Mouse (Mus musculus) Patski (cell line): ENCODE measurements at regions not wholly inside any gene's neighbourhood (a gene's known extent, or its start where the extent isn't known, plus 50 kb on each side); places are given as distances from the start of the nearest gene placed in this dataset.

ENCODE experiments used
- ATAC-seq: fragments of 100-300 bp; one replicate; pipeline ENCODE4 v1.8.0; 2021
- CTCF ChIA-PET: fragments of 350-600 bp; sonication (Branson Sonifier 250); formaldehyde crosslinking; loops from one replicate; lab custom pipeline; 2022; ENCODE audit warnings: inconsistent platforms; lab: Charles Lee
- POLR2A ChIA-PET: fragments of 350-600 bp; sonication (Branson Sonifier 250); formaldehyde crosslinking; loops from one replicate; lab custom pipeline; 2022; ENCODE audit warnings: antibody characterized with exemption, inconsistent platforms; lab: Charles Lee
- DNase-seq: peaks from one replicate; pipeline ENCODE4 v3.0.0-alpha.2; 2011; ENCODE audit warnings: low read depth, low spot score
- H3K27me3 ChIP-seq: fragments of 371-371 bp; one replicate; pipeline ENCODE4 v1.5.1; 2021
- CTCF ChIP-seq: fragments of 100-300 bp; IDR thresholded peaks from one replicate; pipeline ENCODE4 v1.5.1; 2021
- in situ Hi-C: fragments of 300-500 bp; cut with MboI; formaldehyde crosslinking; loops from 3 replicates; pipeline ENCODE4 v1.11.1; 2018; ENCODE audit warnings: low pct_unique_long_range_greater_than_20kb, mixed read lengths

- in situ Hi-C loops, result no loop called here
- DNase-seq (no peak), ATAC-seq (no peak)
- ChIA-PET CTCF (interaction anchor here (1.0 to 2.1 kb wide), 2 partner anchors 13 to 16 kb away, joined by 3 to 6 read pairs; no protein-coding TSS in a partner anchor), POLR2A (interaction anchor here (0.6 kb wide), 1 partner anchor 135 kb away, joined by 4 read pairs; no protein-coding TSS in a partner anchor)
- TF ChIP-seq CTCF, result no peak
- H3K27me3 ChIP-seq, result no peaks in the 10 kb centered on the region
These were observed 104.2 kb downstream of the Aldh8a1 start for GRCm38 (mm10) chr10:21481255-21481654.

DNA sequence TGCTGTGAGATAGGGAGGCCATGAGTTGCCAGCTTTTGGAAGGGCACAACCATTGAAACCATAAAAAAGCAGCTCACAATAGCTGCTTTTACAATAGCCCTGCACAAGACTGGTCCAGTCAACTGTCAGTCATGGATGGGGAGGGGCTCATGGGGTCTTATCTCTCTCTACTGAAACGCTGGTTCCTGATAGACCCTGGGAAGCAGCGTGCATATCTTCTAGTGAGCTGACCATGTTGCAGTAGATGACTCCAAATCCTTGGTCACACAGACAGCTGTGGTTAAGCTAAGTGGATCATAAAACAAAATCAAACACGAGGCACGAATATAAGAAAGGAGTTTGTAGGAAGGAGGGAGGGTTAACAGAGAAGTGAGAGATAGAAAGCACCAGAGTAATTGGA lies 105.0 kb downstream of the Aldh8a1 start:
- H3K27me3 ChIP-seq, result peaks cover 4% of the 10 kb centered on the region
- ATAC-seq (no peak), DNase-seq (no peak)
- TF ChIP-seq CTCF, result no peak
- POLR2A ChIA-PET, result interaction anchor here (0.6 kb wide), 1 partner anchor 496 kb away, joined by 3 read pairs; no protein-coding TSS in a partner anchor
- in situ Hi-C loops, result no loop called here
- CTCF ChIA-PET, result interaction anchor here (1.0 to 2.1 kb wide), 2 partner anchors 14 to 17 kb away, joined by 3 to 6 read pairs; no protein-coding TSS in a partner anchor

DNA sequence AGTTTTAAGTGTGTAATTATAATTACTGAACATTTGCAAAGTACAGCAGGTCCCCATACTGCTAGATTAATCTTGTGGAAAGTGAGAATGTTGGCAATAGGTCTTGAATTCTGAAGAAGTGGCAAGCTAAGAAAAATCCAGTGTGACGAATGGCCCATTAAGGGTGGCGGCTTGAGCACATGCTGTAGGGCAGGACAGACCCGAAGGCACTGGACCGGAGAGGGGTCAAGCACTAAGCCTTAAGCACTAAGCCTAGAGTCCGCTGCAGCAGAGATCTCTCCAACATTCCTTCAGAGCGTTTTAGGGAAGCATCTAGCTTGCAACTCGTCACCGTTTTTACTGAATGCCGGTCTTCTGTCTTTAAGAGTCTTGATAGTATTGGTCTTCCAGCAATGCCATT lies 105.6 kb downstream of the Aldh8a1 start:
- DNase-seq (peak; percentile 24), ATAC-seq (no peak)
- ChIA-PET CTCF (interaction anchor here (1.0 to 2.1 kb wide), 2 partner anchors 9 to 17 kb away, joined by 3 to 6 read pairs; no protein-coding TSS in a partner anchor), POLR2A (interaction anchor here (0.6 to 1.0 kb wide), 2 partner anchors 17 to 496 kb away, joined by 3 read pairs; no protein-coding TSS in a partner anchor)
- peaks cover 4% of the 10 kb centered on the region for H3K27me3 ChIP-seq
- no peak for TF ChIP-seq CTCF
- in situ Hi-C loops, result no loop called here

- peaks cover 4% of the 10 kb centered on the region for H3K27me3 ChIP-seq
- in situ Hi-C loops, result no loop called here
- ATAC-seq, result no peak
- CTCF ChIA-PET, result interaction anchor here (0.8 to 2.1 kb wide), 3 partner anchors 8 to 18 kb away, joined by 3 to 6 read pairs (median 3); no protein-coding TSS in a partner anchor
- TF ChIP-seq CTCF, result no peak
- no peak for DNase-seq
- POLR2A ChIA-PET, result interaction anchor here (1.0 kb wide), 1 partner anchor 16 kb away, joined by 3 read pairs; no protein-coding TSS in a partner anchor
These were observed 106.3 kb downstream of the Aldh8a1 start for GRCm38 (mm10) chr10:21483373-21483772.

GRCm38 (mm10) chr10:21488374-21488930 lies 104.5 kb upstream of the 1700020N01Rik start:
- ATAC-seq (no peak), DNase-seq (no peak)
- in situ Hi-C loops, result no loop called here
- CTCF ChIA-PET, result no interaction called here
- peaks cover 4% of the 10 kb centered on the region for H3K27me3 ChIP-seq
- no peak for TF ChIP-seq CTCF
- POLR2A ChIA-PET, result no interaction called here

DNA sequence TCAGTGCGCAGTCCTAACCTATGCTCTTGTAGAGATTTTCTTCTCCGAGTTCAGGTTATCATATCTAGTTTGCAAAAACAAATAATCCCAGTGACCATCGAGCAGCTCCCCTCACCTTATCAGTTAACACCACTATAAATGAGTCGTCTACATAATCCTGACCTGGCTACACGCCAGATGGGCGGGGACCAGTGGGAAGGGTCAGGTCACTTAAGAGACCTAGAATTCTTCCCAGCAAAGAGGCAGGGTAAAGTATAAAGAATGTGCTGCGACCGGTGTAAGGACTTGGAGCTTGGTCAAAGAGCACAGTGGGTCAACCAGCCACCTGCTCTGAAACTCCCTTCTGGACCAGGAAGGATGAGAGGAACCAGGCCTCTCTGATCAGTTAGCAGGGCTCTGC lies 102.0 kb upstream of the 1700020N01Rik start:
- no peak for TF ChIP-seq CTCF
- no peak for ATAC-seq
- peaks cover 4% of the 10 kb centered on the region for H3K27me3 ChIP-seq
- ChIA-PET CTCF (interaction anchor here (1.2 kb wide), 1 partner anchor 8 kb away, joined by 3 read pairs; no protein-coding TSS in a partner anchor), POLR2A (interaction anchor here (0.5 kb wide), 1 partner anchor 491 kb away, joined by 5 read pairs; no protein-coding TSS in a partner anchor)
- DNase-seq, result no peak
- in situ Hi-C loops, result no loop called here

DNA sequence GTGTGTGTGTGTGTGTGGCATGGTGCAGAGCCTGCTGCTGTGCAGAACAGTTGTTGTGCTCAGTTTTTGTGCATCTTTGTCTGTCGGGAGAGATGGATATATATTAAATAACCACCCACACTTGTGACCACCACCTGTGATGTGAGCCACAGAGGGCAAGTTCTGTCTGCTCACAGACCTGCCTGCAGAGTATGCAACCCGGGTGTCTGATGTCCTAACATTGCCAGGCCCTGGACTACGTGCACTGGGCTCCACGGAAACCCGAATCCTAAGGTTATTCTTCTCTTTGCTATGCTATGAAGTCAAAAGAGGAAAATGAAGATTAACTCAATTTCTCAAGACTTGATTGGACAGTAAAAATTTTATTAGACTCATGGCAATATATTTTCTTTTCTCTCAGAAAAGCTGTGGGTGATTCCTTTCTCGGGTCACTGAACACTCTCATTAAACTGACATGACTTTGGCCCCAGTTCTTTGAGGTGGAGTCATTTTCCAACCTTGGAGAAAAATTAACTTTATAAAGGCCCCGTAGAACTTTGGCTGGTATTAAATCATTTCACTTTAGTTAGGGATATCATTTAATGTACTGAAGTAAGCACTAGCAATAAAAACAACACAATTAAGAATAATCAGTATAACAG lies 100.6 kb upstream of the 1700020N01Rik start:
- peak; percentile 51 for DNase-seq
- no peak for TF ChIP-seq CTCF
- no peaks in the 10 kb centered on the region for H3K27me3 ChIP-seq
- POLR2A ChIA-PET, result no interaction called here
- no peak for ATAC-seq
- CTCF ChIA-PET, result interaction anchor here (1.2 kb wide), 2 partner anchors 9 to 10 kb away, joined by 3 read pairs; no protein-coding TSS in a partner anchor
- in situ Hi-C loops, result no loop called here

GRCm38 (mm10) chr10:21494536-21494935 lies 98.4 kb upstream of the 1700020N01Rik start:
- TF ChIP-seq CTCF, result no peak
- DNase-seq (no peak), ATAC-seq (no peak)
- in situ Hi-C loops, result no loop called here
- ChIA-PET POLR2A (no interaction called here), CTCF (no interaction called here)
- peaks cover under 1% of the 10 kb centered on the region for H3K27me3 ChIP-seq

GRCm38 (mm10) chr10:21497110-21497509 lies 95.8 kb upstream of the 1700020N01Rik start:
- ChIA-PET POLR2A (no interaction called here), CTCF (no interaction called here)
- in situ Hi-C loops, result no loop called here
- DNase-seq (peak; percentile 17), ATAC-seq (no peak)
- no peak for TF ChIP-seq CTCF
- peaks cover 3% of the 10 kb centered on the region for H3K27me3 ChIP-seq

- ChIA-PET CTCF (interaction anchor here (1.2 kb wide), 1 partner anchor 12 kb away, joined by 3 read pairs; no protein-coding TSS in a partner anchor), POLR2A (no interaction called here)
- no peak for TF ChIP-seq CTCF
- in situ Hi-C loops, result no loop called here
- H3K27me3 ChIP-seq, result peaks cover 3% of the 10 kb centered on the region
- no peak for ATAC-seq
- no peak for DNase-seq
These were observed 94.8 kb upstream of the 1700020N01Rik start for GRCm38 (mm10) chr10:21498143-21498542.

- H3K27me3 ChIP-seq, result peaks cover 3% of the 10 kb centered on the region
- in situ Hi-C loops, result no loop called here
- ChIA-PET CTCF (no interaction called here), POLR2A (no interaction called here)
- no peak for TF ChIP-seq CTCF
- ATAC-seq (no peak), DNase-seq (no peak)
These were observed 91.3 kb upstream of the 1700020N01Rik start for GRCm38 (mm10) chr10:21501658-21502057.
